ENCODE assay signal across 23 mouse cellular contexts in genomic region chr10:50711765-50712164, GRCm38 (mm10).
DNase-seq lines count a peak whose midpoint lies in the region; ATAC-seq and TF ChIP-seq lines count a peak whose summit lies in the region.
"Had no signal": no experiment of that assay in that cellular context is flagged by ENCODE, and none has a peak within 500 bp of the region (broad histone marks: within the 10 kb centered on the region; RNA-seq: fewer than 3 reads in every experiment).

No protein-coding gene starts in this region.

- 32% methylated on average over 1 of the region's 1 CpGs for WGBS in forebrain, embryonic 16.5 days
- WGBS in forebrain, embryonic 12.5 days: 80% methylated on average over 1 of the region's 1 CpGs
- 78% methylated on average over 1 of the region's 1 CpGs for WGBS in midbrain, postnatal 0 days
- WGBS in midbrain, embryonic 10.5 days: 94% methylated on average over 1 of the region's 1 CpGs

- DNase-seq in cerebellum, adult 11 months: peak; percentile 3
- no peak for DNase-seq in cerebellum, adult 9-11 months
- peak; percentile 12 for DNase-seq in kidney, postnatal 14 days
- DNase-seq in kidney, adult 11 months: no peak
- peak; percentile 61 for DNase-seq in midbrain, postnatal 0 days (ENCODE audit: low spot score)
- no peak for DNase-seq in midbrain, embryonic 10.5 days (ENCODE audit: low spot score)
- DNase-seq: adrenal gland, postnatal 14 days; gastrocnemius, adult 2 months; liver, postnatal 0 days; lung, postnatal 10 days; right cerebral cortex, postnatal 25 days; spleen, adult 18-20 months; thymus, postnatal 14 days had no signal

- no peaks in the 10 kb centered on the region for H3K36me3 ChIP-seq in forebrain, embryonic 16.5 days (ENCODE audit: control insufficient read depth, insufficient read depth)
- no peaks in the 10 kb centered on the region; the same call in 1 of the 2 replicates for H3K36me3 ChIP-seq in forebrain, embryonic 12.5 days (replicated peaks)
- peaks cover 5% of the 10 kb centered on the region for H3K36me3 ChIP-seq in midbrain, postnatal 0 days (ENCODE audit: insufficient read depth, low read length)
- H3K36me3 ChIP-seq in midbrain, embryonic 10.5 days: peaks cover 8% of the 10 kb centered on the region; the same call in 1 of the 2 replicates
- H3K36me3 ChIP-seq: neural tube, embryonic 13.5 days had no signal

- no peaks in the 10 kb centered on the region for H3K4me1 ChIP-seq in forebrain, embryonic 16.5 days (replicated peaks; ENCODE audit: control insufficient read depth, insufficient read depth, low read length)
- no peaks in the 10 kb centered on the region for H3K4me1 ChIP-seq in forebrain, embryonic 12.5 days
- no peaks in the 10 kb centered on the region for H3K4me1 ChIP-seq in midbrain, postnatal 0 days (ENCODE audit: insufficient read depth, low read length)
- H3K4me1 ChIP-seq in midbrain, embryonic 10.5 days: no peaks in the 10 kb centered on the region
- H3K4me1 ChIP-seq: embryonic facial prominence, embryonic 12.5 days; hindbrain, embryonic 13.5 days; limb, embryonic 12.5 days; midbrain, embryonic 12.5 days; neural tube, embryonic 13.5 days had no signal

- no peak overlapping the region for H3K9ac ChIP-seq in forebrain, embryonic 16.5 days (replicated peaks; ENCODE audit: low read depth, low read length)
- no peak overlapping the region for H3K9ac ChIP-seq in forebrain, embryonic 12.5 days
- no peak overlapping the region for H3K9ac ChIP-seq in midbrain, postnatal 0 days (replicated peaks; ENCODE audit: low read length, poor library complexity, severe bottlenecking)
- H3K9ac ChIP-seq: embryonic facial prominence, embryonic 12.5 days; hindbrain, embryonic 13.5 days; limb, embryonic 12.5 days; liver, postnatal 0 days; midbrain, embryonic 12.5 days; neural tube, embryonic 13.5 days had no signal

- peak; percentile 62; the same call in 1 of the 2 replicates for ATAC-seq in forebrain, embryonic 16.5 days
- no peak for ATAC-seq in forebrain, embryonic 12.5 days (ENCODE audit: low FRiP score)
- no peak for ATAC-seq in midbrain, postnatal 0 days (ENCODE audit: low FRiP score)
- ATAC-seq: inflammation-experienced regulatory T-cells, adult 6 months; liver, postnatal 0 days had no signal

- TF ChIP-seq CTCF in midbrain, postnatal 0 days (IDR thresholded peaks at IDR 0.05): no peak

- H3K27ac ChIP-seq in forebrain, embryonic 16.5 days (ENCODE audit: low read length): no peak overlapping the region
- H3K27ac ChIP-seq in forebrain, embryonic 12.5 days: no peak overlapping the region
- no peak overlapping the region for H3K27ac ChIP-seq in midbrain, postnatal 0 days (ENCODE audit: low read depth, low read length)
- no peak overlapping the region for H3K27ac ChIP-seq in midbrain, embryonic 10.5 days (replicated peaks)
- H3K27ac ChIP-seq: embryonic facial prominence, embryonic 12.5 days; gastrocnemius, adult 2 months; hindbrain, embryonic 13.5 days; limb, embryonic 12.5 days; midbrain, embryonic 12.5 days; neural tube, embryonic 13.5 days had no signal

- H3K9me3 ChIP-seq in forebrain, embryonic 16.5 days (ENCODE audit: control insufficient read depth, low read length): no peaks in the 10 kb centered on the region
- H3K9me3 ChIP-seq in forebrain, embryonic 12.5 days: no peaks in the 10 kb centered on the region
- no peaks in the 10 kb centered on the region for H3K9me3 ChIP-seq in midbrain, postnatal 0 days (ENCODE audit: low read length)
- no peaks in the 10 kb centered on the region for H3K9me3 ChIP-seq in midbrain, embryonic 10.5 days (replicated peaks)
- H3K9me3 ChIP-seq: embryonic facial prominence, embryonic 12.5 days; hindbrain, embryonic 13.5 days; limb, embryonic 12.5 days; midbrain, embryonic 12.5 days; neural tube, embryonic 13.5 days had no signal

- no peaks in the 10 kb centered on the region for H3K27me3 ChIP-seq in forebrain, embryonic 16.5 days (replicated peaks; ENCODE audit: control insufficient read depth, insufficient read depth, low read length)
- no peaks in the 10 kb centered on the region for H3K27me3 ChIP-seq in forebrain, embryonic 12.5 days
- no peaks in the 10 kb centered on the region for H3K27me3 ChIP-seq in midbrain, postnatal 0 days (ENCODE audit: insufficient read depth, low read length)
- no peaks in the 10 kb centered on the region for H3K27me3 ChIP-seq in midbrain, embryonic 10.5 days (ENCODE audit: low read depth, poor library complexity, severe bottlenecking)
- H3K27me3 ChIP-seq: embryonic facial prominence, embryonic 12.5 days; hindbrain, embryonic 13.5 days; limb, embryonic 12.5 days; midbrain, embryonic 12.5 days; neural tube, embryonic 13.5 days had no signal

- no peak overlapping the region for H3K4me2 ChIP-seq in forebrain, embryonic 16.5 days (ENCODE audit: low read length)
- no peak overlapping the region for H3K4me2 ChIP-seq in forebrain, embryonic 12.5 days
- H3K4me2 ChIP-seq in midbrain, postnatal 0 days (ENCODE audit: low read depth, low read length, poor library complexity, severe bottlenecking): no peak overlapping the region
- H3K4me2 ChIP-seq: embryonic facial prominence, embryonic 12.5 days; hindbrain, embryonic 13.5 days; limb, embryonic 12.5 days; liver, embryonic 11.5 days; midbrain, embryonic 12.5 days; neural tube, embryonic 13.5 days had no signal

- H3K4me3 ChIP-seq in forebrain, embryonic 16.5 days (replicated peaks; ENCODE audit: low read length): no peak overlapping the region
- no peak overlapping the region for H3K4me3 ChIP-seq in forebrain, embryonic 12.5 days (replicated peaks)
- H3K4me3 ChIP-seq in midbrain, postnatal 0 days (ENCODE audit: low read depth, low read length): no peak overlapping the region
- H3K4me3 ChIP-seq in midbrain, embryonic 10.5 days: no peak overlapping the region
- H3K4me3 ChIP-seq: embryonic facial prominence, embryonic 12.5 days; erythroblast, embryonic 14.5 days; gastrocnemius, adult 2 months; hindbrain, embryonic 13.5 days; limb, embryonic 12.5 days; midbrain, embryonic 12.5 days; neural tube, embryonic 13.5 days had no signal

Comparison
In these comparisons a context has a peak if more than half of its experiments do, and no peak if none do; other contexts are left out.
1. DNase-seq: peak in cerebellum, adult 11 months (single experiment), kidney, postnatal 14 days (single experiment) and midbrain, postnatal 0 days (single experiment); none in cerebellum, adult 9-11 months (single experiment), kidney, adult 11 months (single experiment) and midbrain, embryonic 10.5 days (single experiment).